Mouse (Mus musculus) testis, postnatal 14 days (tissue): ENCODE data around the gene Csn2.

Source experiments
- DNase-seq: peaks from one replicate; pipeline ENCODE4 v3.0.0; 2021; ENCODE audit warnings: low spot score

Gene Csn2

GRCm38 (mm10) chr5:87699530-87699929, at the start of gene Csn2:
Gene Csn2, minus strand, starts transcription at chr5:87699630.
- DNase-seq, result no peak

GRCm38 (mm10) chr5:87734821-87735220, 35.4 kb upstream of the Csn2 start:
- no peak for DNase-seq

GRCm38 (mm10) chr5:87705891-87706290, 6.5 kb upstream of the Csn2 start:
- no peak for DNase-seq

- no peak for DNase-seq
Observed at GRCm38 (mm10) chr5:87665908-87666307, 33.5 kb downstream of the Csn2 start, which contains the start of gene Csn1s1. Gene Csn1s1, plus strand, starts transcription at chr5:87666208.

- no peak for DNase-seq
Observed at GRCm38 (mm10) chr5:87642787-87643186, 56.6 kb downstream of the Csn2 start.
